Mouse (Mus musculus) small intestine, adult 2 months (tissue): ENCODE data around the gene Sh3d19. TPM values are rescaled to one million over a fixed set of nuclear protein-coding genes. Genes with fewer than 3 reads are reported as not detected.

Source experiments
- H3K27ac ChIP-seq: fragments of 200-500 bp; 2 replicates; pipeline ENCODE4 v1.5.1; 2012; ENCODE audit warnings: low read depth, low read length, control low read depth, inconsistent platforms; ENCODE audit not compliant: insufficient read depth
- H3K27me3 ChIP-seq: fragments of 200-500 bp; 2 replicates; pipeline ENCODE4 v1.6.1; 2012; ENCODE audit warnings: mild to moderate bottlenecking, moderate library complexity, low read length, inconsistent platforms; ENCODE audit not compliant: control insufficient read depth, insufficient read depth
- H3K36me3 ChIP-seq: fragments of 200-500 bp; 2 replicates; pipeline ENCODE4 v1.6.1; 2012; ENCODE audit warnings: mild to moderate bottlenecking, low read length, control low read depth, inconsistent platforms; ENCODE audit not compliant: control insufficient read depth, insufficient read depth
- H3K4me1 ChIP-seq: fragments of 200-500 bp; 2 replicates; pipeline ENCODE4 v1.6.1; 2012; ENCODE audit warnings: low read length, inconsistent platforms, mixed read lengths; ENCODE audit not compliant: control insufficient read depth, insufficient read depth, insufficient read length
- H3K4me3 ChIP-seq: fragments of 200-500 bp; 2 replicates; pipeline ENCODE4 v1.5.1; 2012; ENCODE audit warnings: low read depth, mild to moderate bottlenecking, control low read depth, inconsistent platforms, low read length, moderate library complexity
- CTCF ChIP-seq: fragments of 200-500 bp; IDR thresholded peaks from 2 replicates; pipeline ENCODE4 v1.5.1; 2012; ENCODE audit warnings: low read depth, mild to moderate bottlenecking, control low read depth, inconsistent platforms, low read length, moderate library complexity, mixed read lengths; ENCODE audit not compliant: insufficient replicate concordance, insufficient read length; ENCODE audit errors: extremely low read depth
- POLR2A ChIP-seq: fragments of 200-500 bp; IDR thresholded peaks from 2 replicates; pipeline ENCODE4 v1.6.1; 2012; ENCODE audit warnings: low read depth, mild to moderate bottlenecking, control low read depth, inconsistent platforms, low read length, moderate library complexity
- WGBS: fragments of 180-500 bp; shearing (Covaris S2); methylation state at CpG from one replicate; pipeline ENCODE4 v1.1.7; 2018; 5-methylcytosine and 5-hydroxymethylcytosine counted together
- polyA plus RNA-seq: library from polyadenylated mRNA; depleted of rRNA; stranded (reverse); fragments of >200 nt; gene quantifications from 2 replicates; pipeline ENCODE4 v1.2.3, GENCODE M21; 2012

The Sh3d19 gene
- polyA plus RNA-seq, 1 experiment: 205 TPM

GRCm38 (mm10) chr3:86025341-86026137 is 54.6 kb downstream of the Sh3d19 start:
- H3K4me1 ChIP-seq: peaks cover 3% of the 10 kb centered on the region; the same call in 1 of the 2 replicates
- H3K4me3 ChIP-seq: no peak overlapping the region
- H3K36me3 ChIP-seq: peaks cover 17% of the 10 kb centered on the region
- H3K27ac ChIP-seq: no peak overlapping the region
- no peak for TF ChIP-seq CTCF
- TF ChIP-seq POLR2A: no peak
- no peaks in the 10 kb centered on the region for H3K27me3 ChIP-seq
- 96% methylated on average over 20 of the region's 20 CpGs for WGBS

- H3K4me1 ChIP-seq: peaks cover 3% of the 10 kb centered on the region; the same call in 1 of the 2 replicates
- peaks cover 23% of the 10 kb centered on the region for H3K36me3 ChIP-seq
- no peak overlapping the region for H3K27ac ChIP-seq
- H3K27me3 ChIP-seq: no peaks in the 10 kb centered on the region
- WGBS: 81% methylated on average over 15 of the region's 15 CpGs
- H3K4me3 ChIP-seq: no peak overlapping the region
- TF ChIP-seq POLR2A (no peak), CTCF (no peak)
Observed at GRCm38 (mm10) chr3:86028658-86029375, 57.9 kb downstream of the Sh3d19 start.

- Histone ChIP-seq H3K27me3 (no peaks in the 10 kb centered on the region), H3K36me3 (peaks cover 26% of the 10 kb centered on the region), H3K27ac (no peak overlapping the region), H3K4me1 (no peaks in the 10 kb centered on the region), H3K4me3 (no peak overlapping the region)
- 78% methylated on average over 4 of the region's 4 CpGs for WGBS
- TF ChIP-seq CTCF (no peak), POLR2A (no peak)
Observed at GRCm38 (mm10) chr3:86030566-86030965, 59.7 kb downstream of the Sh3d19 start.

- Histone ChIP-seq H3K4me3 (no peak overlapping the region), H3K27ac (no peak overlapping the region), H3K27me3 (no peaks in the 10 kb centered on the region), H3K4me1 (no peaks in the 10 kb centered on the region), H3K36me3 (peaks cover 22% of the 10 kb centered on the region)
- no peak for TF ChIP-seq POLR2A
- TF ChIP-seq CTCF: no peak
- 78% methylated on average over 9 of the region's 9 CpGs for WGBS
Observed at GRCm38 (mm10) chr3:86033455-86034090, 62.7 kb downstream of the Sh3d19 start.

- Histone ChIP-seq H3K4me3 (no peak overlapping the region), H3K27ac (no peak overlapping the region), H3K27me3 (no peaks in the 10 kb centered on the region), H3K4me1 (no peaks in the 10 kb centered on the region), H3K36me3 (peaks cover 17% of the 10 kb centered on the region)
- 82% methylated on average over 9 of the region's 9 CpGs for WGBS
- no peak for TF ChIP-seq POLR2A
- no peak for TF ChIP-seq CTCF
Observed at GRCm38 (mm10) chr3:86037926-86038484, 67.1 kb downstream of the Sh3d19 start.

- Histone ChIP-seq H3K4me1 (no peaks in the 10 kb centered on the region), H3K27ac (peak overlapping the region; percentile 25; the same call in 1 of the 2 replicates), H3K4me3 (no peak overlapping the region), H3K27me3 (no peaks in the 10 kb centered on the region), H3K36me3 (peaks cover 16% of the 10 kb centered on the region)
- WGBS: 63% methylated on average over 3 of the region's 3 CpGs
- no peak for TF ChIP-seq CTCF
- TF ChIP-seq POLR2A: no peak
Observed at GRCm38 (mm10) chr3:86038648-86039047, 67.7 kb downstream of the Sh3d19 start.
